Mouse (Mus musculus): ENCODE results near the gene Crip2.

DNA sequence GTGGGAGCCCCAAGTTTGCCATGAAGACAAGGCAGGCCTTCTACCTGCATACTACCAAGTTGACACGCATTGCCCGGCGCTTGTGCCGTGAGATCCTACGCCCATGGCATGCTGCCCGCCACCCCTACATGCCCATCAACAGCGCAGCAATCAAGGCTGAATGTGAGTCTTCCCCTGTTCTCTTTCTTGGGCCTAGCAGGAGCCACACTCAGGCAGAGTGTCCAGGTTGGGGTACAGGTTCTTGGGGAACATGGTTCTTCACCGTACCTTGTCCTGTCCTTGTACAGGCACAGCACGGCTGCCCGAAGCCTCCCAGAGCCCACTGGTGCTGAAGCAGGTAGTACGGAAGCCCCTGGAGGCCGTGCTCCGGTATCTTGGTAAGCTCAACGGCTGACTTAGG, 8.4 kb upstream of the Crip2 start:
- no peak for TF ChIP-seq CTCF (IDR thresholded peaks at IDR 0.05; ENCODE audit: low read depth, low read length)
- no peak for TF ChIP-seq POLR2A (IDR thresholded peaks at IDR 0.05; ENCODE audit: borderline replicate concordance, low read depth, low read length)

Data from bone marrow macrophage, adult 2 months (primary cell).